Mouse (Mus musculus) ES-Bruce4 (cell line): ENCODE data around the gene Ap2b1. TPM values are rescaled to one million over a fixed set of nuclear protein-coding genes. Genes with fewer than 3 reads are reported as not detected.

Experiments
- H3K27ac ChIP-seq: 2 replicates; pipeline ENCODE4 v1.5.1; 2012; ENCODE audit warnings: low read length, inconsistent platforms; ENCODE audit not compliant: insufficient read depth
- H3K27me3 ChIP-seq: 2 replicates; pipeline ENCODE4 v1.6.1; 2012; ENCODE audit warnings: mild to moderate bottlenecking, low read length, inconsistent platforms; ENCODE audit not compliant: control insufficient read depth, poor library complexity, insufficient read depth, severe bottlenecking
- H3K36me3 ChIP-seq: 2 replicates; pipeline ENCODE4 v1.6.1; 2012; ENCODE audit warnings: inconsistent platforms, mild to moderate bottlenecking, low read length, moderate library complexity; ENCODE audit not compliant: control insufficient read depth, poor library complexity, insufficient read depth, severe bottlenecking
- H3K4me1 ChIP-seq: one replicate; pipeline ENCODE4 v1.8.1; 2011; ENCODE audit warnings: low read length; ENCODE audit not compliant: control insufficient read depth, insufficient read depth
- H3K4me3 ChIP-seq: 2 replicates; pipeline ENCODE4 v1.5.1; 2011; ENCODE audit warnings: low read depth, mild to moderate bottlenecking, low read length
- H3K9ac ChIP-seq: 2 replicates; pipeline ENCODE4 v1.6.1; 2012; ENCODE audit warnings: low read depth, mild to moderate bottlenecking, inconsistent platforms; ENCODE audit not compliant: poor library complexity, severe bottlenecking
- H3K9me3 ChIP-seq: replicated peaks from 2 replicates; pipeline ENCODE4 v1.6.1; 2012; ENCODE audit warnings: mild to moderate bottlenecking, low read length, inconsistent platforms; ENCODE audit not compliant: control insufficient read depth, poor library complexity, insufficient read depth, severe bottlenecking
- CTCF ChIP-seq: IDR thresholded peaks from one replicate; pipeline ENCODE4 v1.8.1; 2011; ENCODE audit warnings: low read depth, low read length
- EP300 ChIP-seq: IDR thresholded peaks from 2 replicates; pipeline ENCODE4 v1.6.1; 2011; ENCODE audit warnings: low read depth, low read length; ENCODE audit not compliant: insufficient read depth
- POLR2A ChIP-seq: IDR thresholded peaks from one replicate; pipeline ENCODE4 v1.8.1; 2011; ENCODE audit warnings: low read length; ENCODE audit not compliant: insufficient read depth
- polyA plus RNA-seq: library from polyadenylated mRNA; stranded (reverse); fragments of >200 nt; gene quantifications from 2 replicates; pipeline ENCODE4 v1.2.4, GENCODE M21; 2011; ENCODE audit warnings: low read depth; ENCODE audit not compliant: missing spikeins, insufficient read depth, insufficient read length

Gene Ap2b1
- polyA plus RNA-seq, 1 experiment = 196 TPM

DNA sequence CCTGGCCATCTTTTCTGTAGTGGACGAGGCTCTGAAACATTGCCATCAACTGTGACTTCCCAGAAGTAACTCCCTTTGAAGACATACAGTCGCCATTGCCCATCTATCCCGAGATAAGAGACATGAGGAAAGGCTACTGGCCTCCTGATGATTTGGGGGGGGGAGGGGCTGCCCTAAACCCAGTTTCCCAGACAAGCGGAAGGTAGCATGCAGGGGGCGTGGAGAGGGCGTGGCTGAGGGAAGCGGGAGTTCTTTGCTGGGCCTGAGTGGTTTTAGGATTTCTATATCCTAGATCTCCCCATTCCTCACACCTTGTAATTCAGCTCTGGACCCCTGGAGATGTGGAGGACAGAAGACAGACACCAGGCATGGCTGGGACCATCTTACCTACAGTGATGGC lies 145.0 kb downstream of the Ap2b1 start:
- Histone ChIP-seq H3K9ac (0 out of 2 replicates have a peak overlapping the region, but pooled peaks have one; percentile 48), H3K27ac (no peak overlapping the region), H3K9me3 (no peaks in the 10 kb centered on the region), H3K4me1 (peaks cover 11% of the 10 kb centered on the region), H3K36me3 (no peaks in the 10 kb centered on the region), H3K4me3 (peak overlapping the region; percentile 15; the same call in 1 of the 2 replicates), H3K27me3 (no peaks in the 10 kb centered on the region)
- TF ChIP-seq EP300 (no peak), POLR2A (no peak), CTCF (no peak)

DNA sequence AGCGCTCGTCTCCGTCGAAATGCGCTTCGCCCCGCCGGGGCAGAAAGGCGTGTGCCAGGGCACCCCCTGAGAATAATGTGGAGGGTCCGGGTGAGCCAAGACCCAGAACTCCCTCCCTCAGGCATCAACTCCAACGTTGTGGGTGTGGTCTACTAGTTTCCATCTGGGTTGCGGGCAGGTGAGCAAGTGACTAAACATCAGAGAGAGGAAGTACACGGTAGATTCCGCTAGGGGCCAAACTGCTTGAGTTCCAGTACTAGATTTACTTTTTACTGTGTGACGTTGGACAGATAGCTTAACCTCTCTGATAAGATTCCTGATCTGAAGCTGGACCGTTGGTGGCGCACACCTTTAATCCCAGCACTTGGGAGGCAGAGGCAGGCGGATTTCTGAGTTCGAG lies 146.2 kb downstream of the Ap2b1 start:
- TF ChIP-seq POLR2A (no peak), CTCF (no peak), EP300 (no peak)
- peak overlapping the region; percentile 48 for H3K9ac ChIP-seq
- H3K27me3 ChIP-seq = no peaks in the 10 kb centered on the region
- no peak overlapping the region for H3K27ac ChIP-seq
- H3K4me1 ChIP-seq = peaks cover 12% of the 10 kb centered on the region
- no peaks in the 10 kb centered on the region for H3K9me3 ChIP-seq
- no peaks in the 10 kb centered on the region for H3K36me3 ChIP-seq
- peak overlapping the region; percentile 29 for H3K4me3 ChIP-seq

DNA sequence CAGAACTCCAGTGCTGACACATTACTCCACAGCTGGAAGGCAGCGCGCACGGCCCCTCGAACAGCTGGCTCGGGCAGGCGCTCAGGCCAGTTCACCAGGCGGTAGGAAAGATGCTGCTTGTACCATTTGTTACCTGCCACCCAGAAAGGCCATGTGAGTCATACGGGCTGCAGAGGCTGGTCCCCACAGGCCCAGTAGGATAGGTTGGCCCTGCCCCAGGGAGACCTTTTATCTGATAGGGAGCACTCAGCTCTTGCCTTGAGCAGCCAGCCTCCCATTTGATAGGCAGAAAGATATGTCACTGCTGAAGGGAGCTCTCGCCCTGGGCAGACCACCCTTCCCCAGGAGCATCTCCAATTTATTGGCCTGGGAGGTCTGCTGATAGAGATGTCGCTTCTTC lies 148.8 kb downstream of the Ap2b1 start:
- Histone ChIP-seq H3K27ac (no peak overlapping the region; the same call in 1 of the 2 replicates), H3K36me3 (no peaks in the 10 kb centered on the region), H3K9ac (no peak overlapping the region), H3K9me3 (no peaks in the 10 kb centered on the region), H3K4me1 (peaks cover 12% of the 10 kb centered on the region), H3K27me3 (no peaks in the 10 kb centered on the region), H3K4me3 (no peak overlapping the region)
- TF ChIP-seq POLR2A (no peak), EP300 (no peak), CTCF (no peak)

DNA sequence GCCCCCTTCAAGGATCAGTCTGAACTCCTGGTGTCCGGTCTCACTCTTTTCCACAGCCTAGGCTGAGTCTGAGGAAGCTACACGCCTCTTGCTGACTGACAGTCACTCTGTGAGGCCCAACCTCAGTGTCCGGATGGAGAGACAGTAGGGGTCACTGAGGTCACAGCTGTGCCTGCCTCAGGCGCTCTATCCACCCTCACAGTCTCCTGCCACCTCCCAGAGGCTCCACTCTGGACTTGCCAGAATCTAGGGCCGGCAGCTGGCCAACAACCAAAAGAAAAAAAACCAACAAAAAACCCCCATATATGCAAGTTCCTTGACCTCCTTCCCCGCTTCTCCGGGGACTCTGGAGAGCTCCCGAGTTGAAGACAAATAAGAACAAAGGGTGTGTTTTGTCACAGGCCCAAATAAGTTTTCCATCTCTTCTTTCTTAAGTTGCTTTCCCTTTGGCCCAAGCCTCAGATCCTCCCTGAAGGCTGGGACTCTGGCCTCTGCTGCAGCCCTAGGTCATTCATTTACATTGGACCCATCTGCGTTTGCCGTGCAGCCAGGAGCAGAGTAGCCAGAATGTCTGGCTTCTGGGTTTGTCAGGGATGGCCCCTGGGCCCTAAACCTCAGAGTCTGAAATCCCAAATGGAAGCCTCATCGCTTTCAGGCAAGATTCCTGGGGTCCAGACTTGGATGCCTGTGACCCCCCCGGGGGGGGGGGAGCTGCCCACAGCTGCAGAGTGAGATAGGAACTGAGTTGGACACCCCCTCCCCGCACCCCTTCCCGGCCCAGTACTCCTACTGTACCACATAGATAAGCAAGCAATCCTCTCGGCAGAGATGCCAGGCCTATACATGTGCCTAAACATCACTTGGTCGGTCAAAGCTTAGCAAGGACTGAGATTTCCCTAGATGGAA lies 149.4 kb downstream of the Ap2b1 start:
- Histone ChIP-seq H3K9ac (no peak overlapping the region), H3K4me1 (peaks cover 12% of the 10 kb centered on the region), H3K27me3 (no peaks in the 10 kb centered on the region), H3K4me3 (no peak overlapping the region), H3K27ac (no peak overlapping the region; the same call in 1 of the 2 replicates), H3K9me3 (no peaks in the 10 kb centered on the region), H3K36me3 (no peaks in the 10 kb centered on the region)
- TF ChIP-seq POLR2A (no peak), EP300 (peak; percentile 60; the same call in 1 of the 2 replicates)

DNA sequence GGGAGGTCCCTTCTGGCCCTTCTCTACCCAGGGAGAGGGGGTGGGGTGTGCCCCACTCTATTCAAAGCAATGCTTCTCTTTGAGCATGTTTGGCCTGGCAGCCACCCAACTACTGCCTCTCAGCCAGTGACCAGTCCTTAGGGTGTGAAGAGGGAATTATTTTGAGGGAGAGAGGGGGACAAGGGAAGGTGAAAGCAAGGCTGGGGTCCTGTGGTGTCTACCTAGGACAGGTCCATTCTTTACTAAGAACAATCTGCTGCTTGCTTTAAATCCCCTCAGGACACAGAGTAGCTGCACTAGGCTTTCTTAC lies 150.1 kb downstream of the Ap2b1 start:
- no peak for TF ChIP-seq POLR2A
- TF ChIP-seq CTCF = no peak
- no peak for TF ChIP-seq EP300
- H3K4me3 ChIP-seq = no peak overlapping the region
- H3K27ac ChIP-seq = peak overlapping the region; percentile 40
- peaks cover 12% of the 10 kb centered on the region for H3K4me1 ChIP-seq
- H3K9me3 ChIP-seq = no peaks in the 10 kb centered on the region
- no peaks in the 10 kb centered on the region for H3K27me3 ChIP-seq
- no peak overlapping the region for H3K9ac ChIP-seq
- no peaks in the 10 kb centered on the region for H3K36me3 ChIP-seq

DNA sequence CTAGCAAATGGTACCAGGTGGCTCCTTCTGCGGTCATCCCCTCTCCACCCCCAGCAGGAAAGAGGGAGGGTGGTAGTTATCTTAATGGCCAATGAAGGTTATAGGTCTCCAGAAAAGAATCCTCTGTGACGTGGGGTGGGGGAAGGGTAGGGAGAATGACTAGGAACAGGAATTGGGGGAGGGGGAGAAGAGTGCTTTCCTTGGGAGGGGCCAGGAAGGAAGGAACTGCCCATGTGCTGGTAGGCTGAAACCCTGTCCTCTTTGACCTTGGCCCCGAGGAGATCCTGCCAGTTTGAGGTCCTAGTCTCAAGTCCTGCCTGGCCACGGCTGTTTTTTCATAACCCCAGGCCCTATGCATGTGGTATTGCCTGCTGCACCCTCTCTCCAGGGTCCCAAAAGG lies 150.5 kb downstream of the Ap2b1 start:
- Histone ChIP-seq H3K4me1 (peaks cover 10% of the 10 kb centered on the region), H3K4me3 (no peak overlapping the region), H3K27ac (peak overlapping the region; percentile 40), H3K9me3 (no peaks in the 10 kb centered on the region), H3K27me3 (no peaks in the 10 kb centered on the region), H3K36me3 (no peaks in the 10 kb centered on the region), H3K9ac (no peak overlapping the region)
- TF ChIP-seq POLR2A (no peak), EP300 (peak; percentile 55; the same call in 1 of the 2 replicates), CTCF (no peak)
